ENCODE assay signal across 11 mouse cellular contexts in the genomic region with DNA sequence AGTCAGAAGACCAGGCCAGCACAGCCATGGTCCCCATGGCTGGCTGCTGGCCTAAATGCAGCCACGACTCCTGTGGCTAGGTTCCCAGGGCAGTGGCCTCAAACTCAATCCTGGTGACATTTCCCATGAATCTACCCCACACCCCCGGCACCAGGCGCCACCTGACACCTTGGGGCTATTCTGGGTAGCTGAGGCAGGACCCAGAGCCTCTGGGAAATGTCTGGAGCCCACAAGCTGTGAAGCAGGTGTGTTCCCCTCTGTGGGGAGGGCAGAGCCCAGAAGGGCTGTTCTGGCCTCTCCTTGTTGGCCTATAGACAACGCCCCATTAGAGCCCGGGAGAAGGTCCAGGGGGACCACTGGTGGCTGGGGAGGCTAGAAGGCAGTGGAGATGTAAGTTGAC.
"Had no signal": no experiment of that assay in that cellular context is flagged by ENCODE, and none has a peak within 500 bp of the region (broad histone marks: within the 10 kb centered on the region; RNA-seq: fewer than 3 reads in every experiment).

No protein-coding gene starts in this region.

- H3K9ac ChIP-seq: liver, embryonic 12.5 days; lung, embryonic 14.5 days; neural tube, embryonic 12.5 days had no signal

- H3K4me2 ChIP-seq: liver, embryonic 12.5 days; lung, embryonic 14.5 days; neural tube, embryonic 12.5 days had no signal

- H3K27ac ChIP-seq: liver, embryonic 12.5 days; neural tube, embryonic 12.5 days had no signal

- ATAC-seq: liver, embryonic 12.5 days had no signal

- H3K27me3 ChIP-seq: neural tube, embryonic 12.5 days had no signal

- H3K36me3 ChIP-seq: liver, embryonic 12.5 days; midbrain, embryonic 10.5 days; neural tube, embryonic 12.5 days had no signal

- DNase-seq: kidney, adult 8-10 months; layer of hippocampus, postnatal 36 days; lung, embryonic 14.5 days; lung, postnatal 10 days; lung, postnatal 4 days; midbrain, embryonic 14.5 days; thymus, postnatal 4 days had no signal

- H3K4me3 ChIP-seq: liver, embryonic 12.5 days; midbrain, embryonic 10.5 days; myocyte; neural tube, embryonic 12.5 days had no signal

- H3K9me3 ChIP-seq: liver, embryonic 12.5 days; midbrain, embryonic 10.5 days; neural tube, embryonic 12.5 days had no signal
